In genomic region chr8:89310696-89311214, GRCm38 (mm10) we compare ENCODE assay signal across 16 mouse cellular contexts.
A peak's percentile ranks its signal among the peaks of the same experiment; 100 is the strongest.
DNase-seq lines count a peak whose midpoint lies in the region; ATAC-seq and TF ChIP-seq lines count a peak whose summit lies in the region.
"Had no signal": no experiment of that assay in that cellular context is flagged by ENCODE, and none has a peak within 500 bp of the region (broad histone marks: within the 10 kb centered on the region; RNA-seq: fewer than 3 reads in every experiment).

No protein-coding gene starts in this region.

- ATAC-seq in hindbrain, postnatal 0 days, result no peak
- ATAC-seq in midbrain, embryonic 14.5 days (ENCODE audit: low FRiP score, low TSS enrichment), result no peak
- ATAC-seq in forebrain, embryonic 14.5 days, result peak; percentile 64
- ATAC-seq in neural tube, embryonic 15.5 days (ENCODE audit: low FRiP score), result peak; percentile 38; the same call in 1 of the 2 replicates
- ATAC-seq: activated CD4-positive, CD25-positive, alpha-beta regulatory T cell, adult 4 months; liver, postnatal 0 days had no signal

- WGBS in hindbrain, embryonic 10.5 days, result 43% methylated on average over 5 of the region's 5 CpGs
- 40% methylated on average over 5 of the region's 5 CpGs for WGBS in hindbrain, postnatal 0 days
- WGBS in midbrain, embryonic 10.5 days, result 47% methylated on average over 5 of the region's 5 CpGs
- 21% methylated on average over 5 of the region's 5 CpGs for WGBS in midbrain, embryonic 14.5 days
- WGBS in forebrain, embryonic 14.5 days, result 5% methylated on average over 5 of the region's 5 CpGs
- 11% methylated on average over 5 of the region's 5 CpGs for WGBS in neural tube, embryonic 15.5 days

- no peaks in the 10 kb centered on the region for H3K9me3 ChIP-seq in hindbrain, embryonic 10.5 days
- H3K9me3 ChIP-seq in hindbrain, postnatal 0 days (ENCODE audit: low read length), result no peaks in the 10 kb centered on the region
- no peaks in the 10 kb centered on the region for H3K9me3 ChIP-seq in midbrain, embryonic 10.5 days (replicated peaks)
- H3K9me3 ChIP-seq in midbrain, embryonic 14.5 days (ENCODE audit: control insufficient read depth, low read length), result no peaks in the 10 kb centered on the region
- no peaks in the 10 kb centered on the region for H3K9me3 ChIP-seq in forebrain, embryonic 14.5 days (replicated peaks; ENCODE audit: control insufficient read depth, low read length)
- H3K9me3 ChIP-seq in neural tube, embryonic 15.5 days (replicated peaks), result no peaks in the 10 kb centered on the region
- H3K9me3 ChIP-seq: embryonic facial prominence, embryonic 13.5 days had no signal

- no peak for TF ChIP-seq CTCF in hindbrain, postnatal 0 days (IDR thresholded peaks at IDR 0.05; ENCODE audit: low read depth)

- no peak overlapping the region for H3K4me2 ChIP-seq in hindbrain, postnatal 0 days (ENCODE audit: low read depth, low read length)
- H3K4me2 ChIP-seq in midbrain, embryonic 14.5 days (ENCODE audit: low read length), result no peak overlapping the region
- H3K4me2 ChIP-seq in forebrain, embryonic 14.5 days (ENCODE audit: low read length), result peak overlapping the region; percentile 12; the same call in 1 of the 2 replicates
- no peak overlapping the region for H3K4me2 ChIP-seq in neural tube, embryonic 15.5 days
- H3K4me2 ChIP-seq: embryonic facial prominence, embryonic 13.5 days had no signal

- peak overlapping the region; percentile 68 for H3K27ac ChIP-seq in hindbrain, embryonic 10.5 days
- no peak overlapping the region for H3K27ac ChIP-seq in hindbrain, postnatal 0 days
- peak overlapping the region; percentile 77 for H3K27ac ChIP-seq in midbrain, embryonic 10.5 days (replicated peaks)
- H3K27ac ChIP-seq in midbrain, embryonic 14.5 days (replicated peaks; ENCODE audit: low read depth, low read length), result no peak overlapping the region
- H3K27ac ChIP-seq in forebrain, embryonic 14.5 days (ENCODE audit: low read depth, low read length), result peak overlapping the region; percentile 27; the same call in 1 of the 2 replicates
- H3K27ac ChIP-seq in neural tube, embryonic 15.5 days (replicated peaks), result 0 out of 2 replicates have a peak overlapping the region, but pooled peaks have one; percentile 2
- H3K27ac ChIP-seq: embryonic facial prominence, embryonic 13.5 days had no signal

- H3K9ac ChIP-seq in hindbrain, postnatal 0 days (replicated peaks; ENCODE audit: low read length), result no peak overlapping the region
- H3K9ac ChIP-seq in midbrain, embryonic 14.5 days (replicated peaks; ENCODE audit: low read length), result no peak overlapping the region
- H3K9ac ChIP-seq in forebrain, embryonic 14.5 days (ENCODE audit: low read length), result no peak overlapping the region
- no peak overlapping the region for H3K9ac ChIP-seq in neural tube, embryonic 15.5 days (replicated peaks)
- H3K9ac ChIP-seq: embryonic facial prominence, embryonic 13.5 days; liver, postnatal 0 days had no signal

- H3K36me3 ChIP-seq in hindbrain, embryonic 10.5 days, result no peaks in the 10 kb centered on the region
- no peaks in the 10 kb centered on the region for H3K36me3 ChIP-seq in hindbrain, postnatal 0 days (ENCODE audit: insufficient read depth, low read length)
- no peaks in the 10 kb centered on the region for H3K36me3 ChIP-seq in midbrain, embryonic 10.5 days
- H3K36me3 ChIP-seq in midbrain, embryonic 14.5 days (ENCODE audit: control insufficient read depth, insufficient read depth, low read length), result no peaks in the 10 kb centered on the region
- H3K36me3 ChIP-seq in forebrain, embryonic 14.5 days (ENCODE audit: control insufficient read depth, insufficient read depth, low read length), result no peaks in the 10 kb centered on the region
- H3K36me3 ChIP-seq in neural tube, embryonic 15.5 days, result no peaks in the 10 kb centered on the region
- H3K36me3 ChIP-seq: embryonic facial prominence, embryonic 13.5 days; G1E had no signal

- DNase-seq in hindbrain, embryonic 10.5 days (ENCODE audit: low spot score), result no peak
- DNase-seq in hindbrain, postnatal 0 days (ENCODE audit: low spot score), result no peak
- no peak for DNase-seq in midbrain, embryonic 10.5 days (ENCODE audit: low spot score)
- no peak for DNase-seq in midbrain, embryonic 14.5 days
- peak; percentile 73 for DNase-seq in forebrain, embryonic 14.5 days (ENCODE audit: low spot score)
- DNase-seq in right cerebral cortex, postnatal 36 days (ENCODE audit: low spot score in 2 of 2), result no peak
- DNase-seq: adrenal gland, postnatal 10 days; cerebellum, postnatal 10 days; gastrocnemius, postnatal 36 days; liver, postnatal 0 days; lung, postnatal 10 days; thymus, postnatal 14 days had no signal

- no peak overlapping the region for H3K4me3 ChIP-seq in hindbrain, embryonic 10.5 days
- no peak overlapping the region for H3K4me3 ChIP-seq in hindbrain, postnatal 0 days (ENCODE audit: low read length)
- H3K4me3 ChIP-seq in midbrain, embryonic 10.5 days, result no peak overlapping the region
- no peak overlapping the region for H3K4me3 ChIP-seq in midbrain, embryonic 14.5 days (replicated peaks; ENCODE audit: low read depth, low read length)
- H3K4me3 ChIP-seq in forebrain, embryonic 14.5 days (ENCODE audit: low read depth, low read length), result no peak overlapping the region
- no peak overlapping the region for H3K4me3 ChIP-seq in neural tube, embryonic 15.5 days (replicated peaks)
- H3K4me3 ChIP-seq: embryonic facial prominence, embryonic 13.5 days had no signal

- 0 out of 2 replicates have a peak, but pooled peaks cover 4% of the 10 kb centered on the region for H3K27me3 ChIP-seq in hindbrain, embryonic 10.5 days (ENCODE audit: insufficient read depth, poor library complexity, severe bottlenecking)
- H3K27me3 ChIP-seq in hindbrain, postnatal 0 days (ENCODE audit: insufficient read depth, low read length), result peaks cover 4% of the 10 kb centered on the region; the same call in 1 of the 2 replicates
- no peaks in the 10 kb centered on the region for H3K27me3 ChIP-seq in midbrain, embryonic 10.5 days (ENCODE audit: low read depth, poor library complexity, severe bottlenecking)
- H3K27me3 ChIP-seq in midbrain, embryonic 14.5 days (ENCODE audit: control insufficient read depth, insufficient read depth, low read length), result no peaks in the 10 kb centered on the region
- no peaks in the 10 kb centered on the region for H3K27me3 ChIP-seq in forebrain, embryonic 14.5 days (replicated peaks; ENCODE audit: control insufficient read depth, insufficient read depth, low read length)
- H3K27me3 ChIP-seq in neural tube, embryonic 15.5 days (replicated peaks), result no peaks in the 10 kb centered on the region

- peaks cover 43% of the 10 kb centered on the region for H3K4me1 ChIP-seq in hindbrain, embryonic 10.5 days (replicated peaks)
- no peaks in the 10 kb centered on the region for H3K4me1 ChIP-seq in hindbrain, postnatal 0 days (ENCODE audit: insufficient read depth, low read length)
- H3K4me1 ChIP-seq in midbrain, embryonic 10.5 days, result peaks cover 68% of the 10 kb centered on the region
- H3K4me1 ChIP-seq in midbrain, embryonic 14.5 days (ENCODE audit: control insufficient read depth, insufficient read depth, low read length), result peaks cover 25% of the 10 kb centered on the region
- H3K4me1 ChIP-seq in forebrain, embryonic 14.5 days (ENCODE audit: control insufficient read depth, insufficient read depth, low read length), result peaks cover 37% of the 10 kb centered on the region
- H3K4me1 ChIP-seq in neural tube, embryonic 15.5 days, result peaks cover 14% of the 10 kb centered on the region

Comparison
In these comparisons a context has a peak if more than half of its experiments do, and no peak if none do; other contexts are left out.
1. H3K27ac ChIP-seq: peak in hindbrain, embryonic 10.5 days (single experiment), midbrain, embryonic 10.5 days (single experiment), forebrain, embryonic 14.5 days (single experiment) and neural tube, embryonic 15.5 days (single experiment); none in hindbrain, postnatal 0 days (single experiment) and midbrain, embryonic 14.5 days (single experiment).
2. ATAC-seq: peak in forebrain, embryonic 14.5 days (single experiment) and neural tube, embryonic 15.5 days (single experiment); none in hindbrain, postnatal 0 days (single experiment) and midbrain, embryonic 14.5 days (single experiment).